Mouse (Mus musculus) C2C12 (cell line): ENCODE measurements around the gene Gm3594. TPM values are rescaled to one million over a fixed set of nuclear protein-coding genes. Genes with fewer than 3 reads are reported as not detected.

Source experiments
- polyA plus RNA-seq: library from polyadenylated mRNA; unstranded; fragments of >200 nt; fragmentation: generic; extraction: Trizol; gene quantifications from one replicate; pipeline ENCODE4 v1.2.1, GENCODE M21; 2012; ENCODE audit warnings: missing spikeins

The Gm3594 gene
- polyA plus RNA-seq, 1 experiment = not detected

Other genes starting within 250 kb of the Gm3594 start
- gene Gm21560, start 225.3 kb downstream of the Gm3594 start, polyA plus RNA-seq = not detected
- gene Gm3411, start 157.4 kb downstream of the Gm3594 start, polyA plus RNA-seq = not detected
- gene Gm21103, start 139.8 kb downstream of the Gm3594 start, polyA plus RNA-seq = not detected
- gene Gm3618, start 100.9 kb downstream of the Gm3594 start, polyA plus RNA-seq = not detected
- gene Gm16440, start 54.3 kb downstream of the Gm3594 start, polyA plus RNA-seq = not detected
- not detected for gene Gm3591, start 32.1 kb downstream of the Gm3594 start, polyA plus RNA-seq
- gene Gm8356, start 92.7 kb upstream of the Gm3594 start, polyA plus RNA-seq = not detected
- not detected for gene Gm3629, start 146.0 kb upstream of the Gm3594 start, polyA plus RNA-seq
- gene Gm3460, start 177.8 kb upstream of the Gm3594 start, polyA plus RNA-seq = not detected
- gene Gm10251, start 239.6 kb upstream of the Gm3594 start, polyA plus RNA-seq = not detected